Mouse (Mus musculus): Measurements from ENCODE around the gene Csrnp1.

Gene Csrnp1

DNA sequence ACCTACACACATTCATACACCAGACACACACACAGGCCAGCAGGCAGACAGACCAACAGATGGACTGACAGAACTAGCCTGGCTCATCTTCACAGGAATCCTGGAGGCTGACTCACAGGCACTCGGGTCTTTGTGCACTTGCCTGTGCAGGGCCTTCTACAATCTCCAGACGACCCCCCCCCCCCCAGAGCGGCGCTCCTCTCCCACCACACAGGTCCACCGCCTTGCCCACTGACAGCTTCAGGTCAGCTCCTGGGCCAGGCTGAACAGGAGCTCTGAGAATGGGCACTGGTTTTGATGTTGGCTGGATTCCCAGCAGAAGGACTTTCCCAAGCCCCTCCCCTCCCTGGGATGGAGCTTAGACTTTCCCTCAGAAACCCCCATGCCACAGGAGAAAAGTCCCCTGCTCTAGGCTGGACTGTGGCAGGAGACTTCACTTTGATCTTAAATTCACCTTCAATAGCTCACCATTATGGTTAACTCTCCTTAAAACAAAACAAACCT is 6.8 kb downstream of the Csrnp1 start:
- DNase-seq (ENCODE audit: low spot score) = no peak

DNA sequence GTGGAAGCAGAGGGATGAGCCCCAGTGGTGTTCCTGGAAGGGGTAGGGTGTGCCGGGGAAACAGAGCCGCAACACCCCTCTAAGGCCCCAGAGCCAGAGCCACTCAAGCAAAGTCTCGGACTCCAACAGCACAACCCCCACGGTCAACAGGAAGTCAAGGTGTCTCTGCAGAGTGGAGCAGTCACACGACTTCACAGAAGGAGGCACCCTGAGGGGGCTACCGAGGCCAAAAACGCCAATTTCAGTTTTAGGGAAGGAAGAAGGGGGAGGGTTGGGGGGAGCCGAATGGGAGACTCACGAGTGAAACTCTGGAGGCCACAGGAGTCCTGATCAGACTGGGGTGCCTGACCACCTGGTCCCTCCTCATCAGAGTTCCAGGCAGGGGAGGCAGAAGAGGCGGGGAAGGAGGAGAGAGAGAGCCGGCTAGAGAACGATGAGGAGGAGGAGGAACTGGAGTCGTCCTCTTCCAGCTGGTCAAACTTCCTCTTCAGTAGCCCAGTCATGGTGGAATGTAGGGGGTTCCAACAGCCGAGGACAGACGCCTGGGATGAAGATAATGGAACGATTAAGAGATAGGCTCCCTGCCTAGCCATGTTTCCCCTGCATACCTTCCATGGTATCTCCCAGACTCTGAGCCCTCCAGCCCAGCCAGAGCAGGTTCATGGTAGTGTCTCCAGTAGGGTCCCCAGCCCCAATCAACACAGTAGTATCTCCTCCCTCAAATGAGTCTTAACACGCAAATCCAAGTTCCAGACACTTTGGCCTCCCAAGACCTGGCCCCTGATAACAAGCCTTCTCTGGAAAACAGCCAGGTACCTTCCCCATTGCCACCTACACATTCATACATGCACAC is 7.5 kb downstream of the Csrnp1 start:
- DNase-seq (ENCODE audit: low spot score) = no peak

DNA sequence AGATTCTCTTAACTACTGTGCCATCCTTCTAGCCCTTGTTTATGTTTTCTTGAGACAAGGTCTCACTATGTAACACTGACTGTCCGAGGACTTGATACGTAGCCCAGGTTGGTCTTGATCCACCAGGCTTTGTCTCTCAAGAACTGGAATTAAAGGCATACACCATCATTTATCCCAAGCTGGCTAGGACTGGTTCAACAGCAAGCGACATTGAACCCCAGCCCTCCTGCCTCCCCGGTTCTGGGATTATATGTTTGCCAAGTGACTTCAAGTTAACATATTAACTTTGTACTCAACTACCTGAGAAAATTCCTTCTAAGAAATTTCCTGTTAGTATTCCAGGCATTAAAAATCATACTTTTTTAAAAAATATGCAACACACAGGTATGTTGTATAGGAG is 9.2 kb downstream of the Csrnp1 start:
- DNase-seq (ENCODE audit: low spot score) = no peak

DNA sequence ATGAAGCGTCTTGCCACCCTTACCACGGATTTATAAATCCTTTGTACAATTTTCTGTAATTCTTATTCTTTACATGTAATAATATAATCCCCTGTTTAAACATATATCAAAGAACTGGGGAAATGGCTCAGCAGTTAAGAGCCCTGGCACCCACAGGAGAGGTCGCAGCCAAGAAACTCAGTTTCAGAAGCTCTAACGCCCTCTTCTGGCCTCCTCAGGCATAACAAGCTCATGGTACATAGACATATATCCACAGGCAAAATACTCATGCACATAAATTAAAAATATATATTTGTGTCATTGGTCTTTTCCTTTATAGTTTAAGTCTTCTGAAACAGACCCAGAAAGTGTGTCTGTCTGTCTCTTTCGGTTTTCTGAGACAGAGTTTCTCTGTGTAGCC is 9.8 kb downstream of the Csrnp1 start:
- DNase-seq (ENCODE audit: low spot score) = no peak

DNA sequence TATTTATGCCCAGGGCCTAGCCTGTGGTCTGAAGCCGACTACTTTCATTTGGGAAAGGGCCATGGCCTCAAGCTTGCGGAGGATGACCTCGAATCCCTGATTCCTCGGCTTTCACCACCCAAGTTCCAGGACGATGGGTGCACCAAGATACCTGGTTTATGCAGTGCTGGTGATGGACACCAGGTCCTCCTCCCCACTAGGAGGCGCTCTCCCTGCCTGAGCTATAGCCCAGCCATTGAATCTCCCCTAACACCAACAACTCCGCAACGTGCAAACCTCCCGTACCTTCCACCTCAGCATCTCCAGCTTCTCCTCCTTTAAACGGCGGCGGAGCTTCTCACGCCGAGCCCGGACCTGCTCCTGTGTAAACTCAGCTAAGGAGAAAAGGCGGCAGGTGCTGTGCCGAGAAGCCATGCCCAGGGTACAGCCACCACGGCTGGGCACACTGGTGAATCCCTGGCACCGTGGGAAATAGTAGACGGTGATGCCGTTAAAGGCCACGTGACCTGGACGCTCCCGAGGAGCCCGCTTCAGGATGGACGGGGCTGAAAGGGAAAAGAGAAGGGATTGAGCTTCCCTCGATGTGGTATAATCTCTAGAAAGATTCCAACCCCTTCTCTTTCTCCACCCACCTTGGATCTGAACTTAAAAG is 10.5 kb downstream of the Csrnp1 start:
- no peak for DNase-seq (ENCODE audit: low spot score)

DNA sequence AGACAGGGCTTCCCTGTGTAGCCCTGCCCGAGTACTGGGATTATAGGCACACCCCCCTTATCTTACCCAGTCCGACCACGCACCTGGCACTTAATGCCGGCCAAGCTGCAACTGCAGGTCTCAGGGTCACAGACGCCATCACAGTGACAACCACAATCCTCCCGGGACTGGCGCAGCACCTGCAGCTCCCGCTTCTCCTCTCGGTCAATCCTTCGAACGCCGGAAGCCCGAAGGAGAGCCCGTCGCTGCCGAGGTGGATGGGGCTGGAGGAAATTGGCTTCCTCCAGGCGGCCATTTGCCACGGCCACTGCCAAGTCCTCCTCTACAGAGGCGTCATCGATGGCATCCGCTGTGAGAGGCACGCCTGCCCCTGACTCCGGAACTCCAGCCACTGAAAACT is 11.2 kb downstream of the Csrnp1 start:
- DNase-seq (ENCODE audit: low spot score) = no peak

DNA sequence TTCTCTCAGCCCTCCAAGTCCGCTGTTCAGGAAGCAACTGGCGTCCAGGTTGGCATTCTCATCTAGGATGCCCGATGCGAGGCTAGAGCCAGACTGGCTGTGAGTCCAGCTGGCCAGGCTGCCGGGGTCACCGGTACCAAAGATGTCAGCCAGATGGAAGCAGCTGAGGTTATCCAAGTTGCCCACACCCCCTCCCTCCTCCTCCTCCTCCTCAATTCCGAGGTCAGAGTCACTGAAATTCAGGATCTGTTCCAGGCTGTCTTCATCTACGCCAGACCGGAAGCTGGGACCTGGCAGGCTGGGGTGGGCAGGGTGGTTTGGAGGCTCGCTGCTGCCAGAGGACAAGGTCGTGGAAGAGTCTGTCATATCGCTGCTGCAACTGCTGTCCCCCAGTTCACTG is 11.9 kb downstream of the Csrnp1 start:
- no peak for DNase-seq (ENCODE audit: low spot score)

DNA sequence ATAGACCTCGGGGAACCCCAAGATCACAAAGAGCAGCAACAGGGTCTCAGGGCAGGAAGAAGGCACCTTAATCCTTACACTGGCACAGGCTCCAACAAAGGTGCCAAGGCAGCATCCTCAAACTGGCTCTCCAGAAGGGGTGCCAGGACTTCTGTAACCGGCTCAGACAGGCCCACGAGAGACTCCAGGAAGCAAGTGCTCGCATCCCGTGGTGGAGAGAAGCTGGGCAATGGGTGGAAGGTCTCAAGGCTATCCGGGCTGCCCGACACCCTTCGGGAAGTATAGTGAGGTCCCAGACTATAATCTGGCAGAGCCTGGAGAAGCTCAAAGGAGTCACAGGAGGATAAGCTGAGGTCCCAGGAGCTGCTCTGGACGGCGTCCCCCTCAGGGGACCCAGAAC is 12.3 kb downstream of the Csrnp1 start:
- DNase-seq (ENCODE audit: low spot score) = no peak

DNA sequence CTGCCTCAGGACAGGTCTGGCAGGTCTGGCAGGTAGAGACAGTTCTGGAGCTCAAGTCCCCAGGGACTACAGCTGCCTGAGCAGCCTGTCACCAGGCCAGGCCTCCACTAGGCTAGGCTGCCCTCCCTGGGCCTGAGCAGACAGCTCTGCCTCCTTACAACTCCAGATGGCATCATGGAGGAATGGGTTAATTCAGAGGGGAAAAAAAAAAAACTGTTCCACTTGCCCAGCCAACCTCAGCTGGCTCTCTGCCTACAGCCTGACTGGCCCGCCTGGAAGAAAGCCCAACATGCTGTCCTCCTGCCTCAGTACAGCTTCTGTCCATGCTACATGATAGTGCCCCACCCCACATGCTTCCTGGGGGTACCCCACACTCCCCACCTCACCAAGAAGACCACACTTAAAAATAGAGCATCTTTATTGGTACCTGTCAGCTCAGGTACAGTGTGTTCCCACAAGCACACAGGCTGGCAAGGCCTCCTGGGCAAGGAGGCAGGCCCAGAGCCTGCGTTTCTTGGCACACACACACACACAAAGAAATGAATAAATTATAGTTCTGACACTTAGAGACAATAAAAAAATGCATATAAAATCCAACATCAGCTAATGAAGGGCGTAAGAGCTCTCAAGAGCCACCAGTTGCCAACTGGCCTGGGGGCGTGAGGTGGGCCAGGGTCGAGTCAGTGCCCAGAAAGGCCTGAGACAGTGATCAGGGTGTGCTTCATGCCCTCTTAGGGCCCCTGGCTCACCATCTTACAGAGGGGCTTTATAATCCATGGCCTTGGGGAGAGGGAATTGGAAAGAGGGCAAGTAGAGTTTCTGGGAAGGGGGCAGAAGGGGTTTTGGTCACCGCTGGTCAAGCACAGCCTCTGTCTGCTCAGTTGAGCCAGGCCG is 13.4 kb downstream of the Csrnp1 start:
- no peak for DNase-seq (ENCODE audit: low spot score)

DNA sequence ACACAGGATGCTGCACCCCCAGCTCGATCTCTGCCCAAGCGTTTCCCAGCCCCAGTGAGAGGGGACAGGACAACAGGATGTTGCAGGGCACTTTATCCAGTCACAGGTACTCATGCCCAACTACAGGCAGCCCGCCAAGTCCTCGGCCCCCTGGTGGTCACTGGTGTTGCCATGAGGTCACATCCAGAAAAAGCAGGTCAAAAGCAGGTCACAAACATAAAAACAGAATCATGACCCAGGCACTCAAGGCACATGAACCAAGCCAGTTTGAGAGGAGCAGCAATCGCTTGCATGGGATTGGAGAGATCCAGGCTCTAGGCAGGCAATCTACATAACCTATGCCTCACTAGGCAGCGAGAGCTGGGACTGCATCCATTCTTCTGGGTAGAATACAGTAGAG is 14.2 kb downstream of the Csrnp1 start:
- no peak for DNase-seq (ENCODE audit: low spot score)

DNA sequence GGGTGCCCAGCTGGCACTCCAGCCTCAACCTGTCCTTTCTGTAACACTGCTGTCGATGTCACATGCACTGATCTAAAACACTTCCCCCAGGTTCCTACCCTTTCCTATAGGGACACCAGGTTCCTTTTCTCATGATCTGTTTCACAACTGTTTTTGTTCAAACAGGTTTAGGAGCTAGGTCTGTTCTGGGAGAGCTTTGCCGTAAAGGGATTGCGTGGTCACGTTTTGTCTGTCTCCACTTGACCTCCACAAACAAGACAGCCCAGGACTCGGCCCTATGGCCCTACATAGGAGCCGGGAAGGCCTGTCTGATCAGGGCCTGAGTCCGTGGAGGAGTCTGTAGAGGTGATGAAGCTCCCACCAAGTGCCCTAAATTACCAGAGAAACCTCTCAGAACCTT is 14.6 kb downstream of the Csrnp1 start:
- DNase-seq (ENCODE audit: low spot score) = no peak

DNA sequence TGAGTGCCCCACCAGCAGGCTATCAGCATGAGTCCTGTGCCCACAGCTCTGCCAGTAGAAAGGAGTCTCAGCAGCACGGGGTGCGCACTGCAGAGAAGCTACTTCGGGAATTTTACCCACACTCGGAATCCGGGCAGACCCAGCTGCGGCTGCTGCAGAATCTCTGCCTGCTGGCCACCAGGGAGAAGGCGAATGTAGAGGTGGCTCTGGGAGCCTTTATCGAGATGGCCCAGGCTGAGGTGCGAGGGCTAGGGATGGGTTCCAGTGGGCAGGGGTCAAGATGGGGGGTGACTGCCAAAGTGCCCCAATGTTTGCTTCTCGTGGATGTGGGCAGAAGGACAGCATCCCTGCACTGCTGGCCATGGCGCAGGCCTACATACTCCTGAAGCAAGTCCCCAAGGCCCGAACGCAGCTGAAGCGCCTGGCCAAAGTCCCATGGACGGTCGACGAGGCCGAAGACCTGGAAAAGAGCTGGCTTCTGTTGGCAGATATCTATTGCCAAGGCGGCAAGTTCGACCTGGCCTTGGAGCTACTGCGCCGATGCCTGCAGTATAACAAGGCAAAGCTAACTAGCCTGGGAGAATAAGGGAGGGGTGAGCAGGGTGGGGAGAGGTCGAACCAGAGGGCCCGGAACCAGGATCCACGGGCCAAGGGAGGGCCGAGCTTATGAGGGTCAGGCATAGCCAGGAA is 18.1 kb downstream of the Csrnp1 start:
- no peak for DNase-seq (ENCODE audit: low spot score)

DNA sequence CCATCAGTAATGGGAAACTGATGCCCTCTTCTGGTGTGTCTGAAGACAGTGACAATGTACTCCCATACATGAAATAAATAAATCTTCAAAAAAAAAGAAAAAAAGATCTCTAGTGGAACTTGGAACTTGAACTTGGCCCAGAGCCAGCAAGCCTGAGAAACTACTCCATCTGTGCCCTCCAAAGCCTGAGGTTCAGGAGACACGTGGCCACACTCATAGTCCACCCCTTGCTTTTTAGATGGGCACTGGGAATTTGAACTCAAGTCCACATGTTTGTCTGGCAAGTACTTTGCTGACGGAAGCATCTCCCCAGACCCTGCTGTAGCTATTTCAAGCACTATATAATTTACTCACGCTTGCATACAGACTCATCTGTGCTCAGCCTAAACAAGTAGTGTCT is 19.3 kb downstream of the Csrnp1 start:
- no peak for DNase-seq (ENCODE audit: low spot score)

DNA sequence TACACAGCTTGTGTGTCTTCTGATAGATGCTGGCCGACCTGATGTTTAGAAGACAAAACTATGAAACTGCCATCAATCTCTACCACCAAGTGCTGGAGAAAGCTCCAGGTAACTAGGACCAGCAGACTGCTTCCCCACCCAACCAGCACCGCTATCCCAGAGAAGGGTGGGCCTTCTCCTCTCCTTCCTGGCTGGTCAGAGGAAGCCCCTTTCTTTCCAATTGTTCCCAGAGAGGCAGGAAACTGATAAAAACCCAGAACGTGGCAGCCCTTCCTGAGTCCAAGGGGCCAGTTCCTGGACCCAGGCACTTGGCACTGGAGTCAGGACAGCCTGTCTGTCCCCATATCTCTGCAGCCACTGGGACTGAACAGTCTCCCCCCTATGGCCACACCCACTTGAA is 20.3 kb downstream of the Csrnp1 start:
- DNase-seq (ENCODE audit: low spot score) = no peak

DNA sequence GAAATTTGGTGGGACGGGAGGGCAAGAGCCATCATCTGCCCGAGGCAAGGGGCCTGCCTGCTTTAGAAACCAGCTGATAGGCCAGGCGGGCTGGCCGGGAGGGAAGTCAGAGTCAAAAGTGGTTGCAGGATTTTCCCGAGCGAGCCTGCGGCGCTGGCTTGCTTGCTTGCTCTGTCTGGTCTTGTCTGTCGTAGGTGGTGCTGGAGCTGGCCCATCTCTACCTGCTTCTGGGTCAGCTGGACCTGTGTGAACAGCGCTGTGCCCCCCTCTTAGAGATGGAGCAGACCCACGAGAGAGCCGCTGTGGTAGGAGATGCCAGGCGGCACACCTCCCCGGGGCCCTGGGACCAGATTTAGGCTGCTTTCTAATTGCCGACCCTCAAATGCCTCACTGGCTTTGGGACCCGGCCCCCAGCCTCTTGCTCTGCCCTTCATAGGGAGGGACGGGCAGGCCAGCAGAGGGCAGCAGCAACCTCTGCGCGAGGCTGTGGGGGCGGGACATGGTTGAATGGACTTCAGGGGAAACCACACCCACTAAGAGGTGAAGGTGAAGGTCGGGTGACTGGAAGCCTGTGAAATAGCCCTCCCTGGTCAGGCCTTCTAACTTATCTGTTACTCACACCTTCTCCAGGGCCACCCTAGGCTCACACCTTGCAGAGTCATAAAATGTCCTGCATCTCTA is 21.3 kb downstream of the Csrnp1 start:
- DNase-seq (ENCODE audit: low spot score) = peak; percentile 30

DNA sequence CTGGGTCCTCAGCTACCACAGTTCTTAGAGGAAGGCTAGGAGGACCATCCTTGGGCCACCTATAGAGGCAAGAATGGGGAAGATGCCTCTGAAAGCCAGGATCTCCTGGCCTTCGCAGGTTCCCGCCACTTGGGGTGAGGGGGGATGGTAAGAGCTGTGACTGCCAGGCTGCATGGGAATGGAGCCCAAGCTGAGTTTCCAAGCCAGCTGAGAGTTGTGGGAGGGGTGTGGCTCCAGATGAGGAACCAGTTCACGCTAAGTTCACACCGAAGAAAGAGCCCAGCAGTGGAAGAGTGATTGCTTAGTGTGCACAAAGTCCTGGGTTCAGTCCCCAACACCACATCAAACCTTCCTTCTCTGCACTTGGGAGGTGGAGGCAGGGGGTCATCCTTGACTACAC is 22.2 kb downstream of the Csrnp1 start:
- DNase-seq (ENCODE audit: low spot score) = no peak

DNA sequence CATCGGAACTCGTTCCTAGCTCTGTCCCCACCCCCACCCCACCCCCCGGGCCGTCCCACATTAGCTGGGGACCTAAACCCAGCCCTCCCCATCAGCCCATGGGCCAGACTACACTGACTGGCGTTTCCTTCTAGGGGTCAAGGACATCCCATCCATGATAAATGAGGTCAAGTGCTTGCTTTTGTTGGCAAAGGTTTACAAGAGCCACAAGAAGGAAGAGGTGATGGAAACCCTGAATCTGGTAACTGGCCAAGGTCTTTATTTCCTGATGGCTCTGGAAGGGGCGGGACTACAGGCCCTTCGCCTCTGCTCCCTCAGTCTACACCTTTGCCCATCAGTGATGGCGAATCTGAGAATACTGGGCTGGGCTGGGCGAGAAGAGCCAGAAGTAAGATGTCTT is 25.6 kb downstream of the Csrnp1 start:
- no peak for DNase-seq (ENCODE audit: low spot score)

DNA sequence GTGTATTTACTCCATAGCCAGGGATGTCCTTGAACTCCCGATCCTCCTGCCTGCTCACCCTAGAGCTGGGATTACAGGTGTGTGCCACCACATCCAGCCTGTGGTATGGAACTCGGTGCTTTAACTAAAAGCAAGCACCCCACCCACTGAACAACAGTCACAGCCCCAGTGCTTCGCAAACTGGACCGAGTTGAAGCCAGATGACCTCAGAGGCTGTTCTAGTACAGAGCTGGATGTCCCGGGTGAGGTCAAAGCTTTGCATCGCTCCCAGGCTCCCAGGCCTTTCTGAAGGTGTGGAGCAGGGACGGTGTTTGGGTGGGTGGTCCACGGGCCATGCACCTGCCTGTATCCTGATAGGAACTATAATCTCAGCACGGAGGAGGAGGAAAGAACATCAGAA is 33.1 kb downstream of the Csrnp1 start:
- DNase-seq (ENCODE audit: low spot score) = no peak

DNA sequence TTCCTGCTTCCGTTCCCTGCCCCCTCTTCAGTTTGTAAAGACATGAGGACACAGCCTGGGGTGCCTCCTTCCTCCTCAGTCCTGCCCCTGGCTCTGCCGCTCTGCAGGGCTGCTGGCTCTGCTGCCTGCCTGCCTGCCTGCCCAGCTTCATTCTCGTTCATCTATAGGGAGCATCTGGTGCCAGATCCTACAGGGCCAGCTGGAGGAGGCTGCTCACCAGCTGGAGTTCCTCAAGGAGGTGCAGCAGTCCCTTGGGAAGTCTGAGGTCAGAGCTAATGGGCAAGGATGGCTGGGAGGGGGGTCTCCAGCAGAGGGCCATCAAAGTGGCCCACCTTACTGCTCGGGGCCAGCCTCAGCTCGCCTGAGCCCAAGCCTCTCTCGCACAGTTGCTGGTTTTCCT is 34.0 kb downstream of the Csrnp1 start:
- DNase-seq (ENCODE audit: low spot score) = no peak

DNA sequence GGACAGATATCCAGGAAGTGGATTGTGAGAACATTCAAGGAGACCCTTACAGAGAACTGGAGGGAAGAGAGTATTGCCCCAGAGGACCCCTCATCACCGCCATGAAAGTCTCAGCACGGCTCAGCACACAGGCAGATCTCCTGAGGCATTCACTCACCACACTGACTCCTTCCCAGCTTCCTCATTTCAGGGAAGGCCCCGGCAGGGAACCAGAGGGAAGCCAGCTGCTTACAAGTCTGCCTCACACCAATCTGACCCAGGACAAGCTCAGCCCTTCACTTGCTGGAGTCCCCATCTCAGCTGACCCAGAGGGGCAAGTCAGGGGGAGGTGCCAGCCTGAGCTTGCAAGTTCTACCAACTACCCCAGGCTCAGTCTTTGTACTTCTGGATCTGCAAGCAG is 35.7 kb downstream of the Csrnp1 start:
- no peak for DNase-seq (ENCODE audit: low spot score)

DNA sequence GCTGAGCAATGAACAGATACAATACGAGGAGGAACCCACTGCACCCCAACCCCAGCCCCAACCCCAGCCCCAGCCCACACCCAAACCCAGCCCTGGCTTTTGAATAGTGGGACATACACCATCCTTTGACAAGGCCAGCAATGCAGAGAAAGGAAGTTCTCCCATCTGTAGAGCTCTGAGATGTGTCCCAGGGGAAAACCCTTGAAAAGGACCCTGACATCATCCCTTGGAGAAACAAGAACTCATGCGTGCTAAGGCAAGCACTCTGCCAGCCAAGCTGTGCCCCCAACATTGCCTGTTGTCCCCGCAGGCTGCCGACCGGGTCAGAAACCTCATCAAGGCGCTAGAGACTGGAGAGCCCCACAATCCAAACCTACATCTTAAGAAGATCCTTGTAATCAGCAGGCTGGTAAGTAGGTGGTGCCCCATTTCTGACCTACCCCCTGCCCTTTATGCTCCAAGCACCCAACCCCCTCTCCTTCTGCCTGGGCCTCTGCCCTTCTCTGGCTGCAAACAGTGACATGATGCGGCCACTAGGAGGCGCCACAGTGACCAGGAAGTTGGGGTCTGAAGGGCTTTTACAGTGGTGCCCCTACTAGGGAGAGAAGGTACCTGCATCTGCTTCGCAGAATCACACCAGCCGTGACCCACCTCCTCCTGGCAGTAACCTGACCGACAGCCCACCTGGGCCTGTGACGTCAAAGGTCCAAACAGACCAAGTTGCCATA is 39.1 kb downstream of the Csrnp1 start:
- DNase-seq (ENCODE audit: low spot score) = peak; percentile 26

Measured in c-Kit-positive CD71-positive TER-119-positive erythroid progenitor cells, embryonic 14.5 days (primary cell).